Mouse (Mus musculus): ENCODE results near the gene Mpp2.

Gene Mpp2

GRCm38 (mm10) chr11:102036336-102036735, 52.0 kb downstream of the Mpp2 start:
- WGBS = 93% methylated on average over 7 of the region's 7 CpGs

- WGBS = 91% methylated on average over 5 of the region's 5 CpGs
Measured at GRCm38 (mm10) chr11:102035456-102035960, 52.8 kb downstream of the Mpp2 start.

- 55% methylated on average over 8 of the region's 8 CpGs for WGBS
Measured at GRCm38 (mm10) chr11:102034887-102035286, 53.4 kb downstream of the Mpp2 start.

GRCm38 (mm10) chr11:102033055-102033591, 55.2 kb downstream of the Mpp2 start:
- WGBS = 95% methylated on average over 12 of the region's 12 CpGs

- 34% methylated on average over 7 of the region's 7 CpGs for WGBS
Measured at GRCm38 (mm10) chr11:102031149-102031548, 57.2 kb downstream of the Mpp2 start.

- WGBS = 42% methylated on average over 7 of the region's 7 CpGs
Measured at GRCm38 (mm10) chr11:102029966-102030365, 58.3 kb downstream of the Mpp2 start.

- 92% methylated on average over 4 of the region's 4 CpGs for WGBS
Measured at GRCm38 (mm10) chr11:102029304-102029703, 59.0 kb downstream of the Mpp2 start.

GRCm38 (mm10) chr11:102028087-102028816, 60.1 kb downstream of the Mpp2 start, which contains the start of gene Mpp3:
Gene Mpp3 (minus strand): TSS chr11:102028461.
- WGBS = 72% methylated on average over 6 of the region's 6 CpGs

- 10% methylated on average over 12 of the region's 12 CpGs for WGBS
Measured at GRCm38 (mm10) chr11:102027361-102028017, 60.8 kb downstream of the Mpp2 start.

- under 1% methylated on average over 70 of the region's 73 CpGs for WGBS
Measured at GRCm38 (mm10) chr11:102026694-102027360, 61.5 kb downstream of the Mpp2 start.

GRCm38 (mm10) chr11:102025991-102026660, 62.2 kb downstream of the Mpp2 start:
- WGBS = 8% methylated on average over 23 of the region's 23 CpGs

GRCm38 (mm10) chr11:102025354-102025753, 63.0 kb downstream of the Mpp2 start:
- 40% methylated on average over 7 of the region's 7 CpGs for WGBS

GRCm38 (mm10) chr11:102024875-102025274, 63.4 kb downstream of the Mpp2 start:
- 65% methylated on average over 4 of the region's 4 CpGs for whole genome bisulfite sequencing

GRCm38 (mm10) chr11:102024084-102024758, 64.1 kb downstream of the Mpp2 start:
- 64% methylated on average over 6 of the region's 6 CpGs for WGBS

GRCm38 (mm10) chr11:102023406-102023805, 64.9 kb downstream of the Mpp2 start:
- 54% methylated on average over 13 of the region's 13 CpGs for WGBS

- 64% methylated on average over 5 of the region's 5 CpGs for WGBS
Measured at GRCm38 (mm10) chr11:102021196-102021595, 67.1 kb downstream of the Mpp2 start.

- WGBS = 59% methylated on average over 9 of the region's 9 CpGs
Measured at GRCm38 (mm10) chr11:102019736-102020135, 68.6 kb downstream of the Mpp2 start.

- 62% methylated on average over 1 of the region's 1 CpGs for WGBS
Measured at GRCm38 (mm10) chr11:102016136-102016535, 72.2 kb downstream of the Mpp2 start.

GRCm38 (mm10) chr11:102015472-102015871, 72.8 kb downstream of the Mpp2 start:
- 72% methylated on average over 6 of the region's 6 CpGs for WGBS

GRCm38 (mm10) chr11:102013201-102013600, 75.1 kb downstream of the Mpp2 start:
- WGBS = 85% methylated on average over 8 of the region's 8 CpGs

GRCm38 (mm10) chr11:102011510-102011909, 76.8 kb downstream of the Mpp2 start:
- 68% methylated on average over 8 of the region's 8 CpGs for WGBS
